Mouse (Mus musculus): ENCODE data around the gene Rere.

Rere gene

GRCm38 (mm10) chr4:150382504-150382903 lies 101.1 kb downstream of the Rere start:
- no peak for DNase-seq (ENCODE audit: low spot score in 2 of 2)

DNA sequence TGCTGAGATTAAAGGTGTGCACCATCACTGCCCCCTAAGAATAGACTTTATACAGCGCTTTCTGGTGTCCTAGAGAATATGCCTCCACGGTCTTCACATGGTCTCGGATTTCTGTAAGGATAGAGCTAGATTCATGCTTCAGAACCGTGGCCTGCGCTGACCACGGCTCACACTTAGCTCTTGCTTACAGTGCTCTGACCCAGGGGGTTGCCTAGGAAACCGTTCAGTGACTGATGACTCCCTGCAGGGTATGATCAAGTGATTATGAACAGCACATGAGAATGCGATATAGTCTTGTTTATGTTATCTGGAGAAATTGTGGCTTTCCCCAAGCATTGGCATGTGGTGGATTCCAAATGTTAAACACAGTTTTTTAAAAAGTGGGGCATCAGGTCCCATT lies 103.0 kb downstream of the Rere start:
- no peak for DNase-seq (ENCODE audit: low spot score in 2 of 2)

- DNase-seq (ENCODE audit: low spot score in 2 of 2), result no peak
Measured at GRCm38 (mm10) chr4:150384899-150385298, 103.5 kb downstream of the Rere start.

- no peak for DNase-seq (ENCODE audit: low spot score in 2 of 2)
Measured at GRCm38 (mm10) chr4:150388518-150388917, 107.1 kb downstream of the Rere start.

GRCm38 (mm10) chr4:150393607-150394006 lies 112.2 kb downstream of the Rere start:
- DNase-seq (ENCODE audit: low spot score in 2 of 2), result no peak

DNA sequence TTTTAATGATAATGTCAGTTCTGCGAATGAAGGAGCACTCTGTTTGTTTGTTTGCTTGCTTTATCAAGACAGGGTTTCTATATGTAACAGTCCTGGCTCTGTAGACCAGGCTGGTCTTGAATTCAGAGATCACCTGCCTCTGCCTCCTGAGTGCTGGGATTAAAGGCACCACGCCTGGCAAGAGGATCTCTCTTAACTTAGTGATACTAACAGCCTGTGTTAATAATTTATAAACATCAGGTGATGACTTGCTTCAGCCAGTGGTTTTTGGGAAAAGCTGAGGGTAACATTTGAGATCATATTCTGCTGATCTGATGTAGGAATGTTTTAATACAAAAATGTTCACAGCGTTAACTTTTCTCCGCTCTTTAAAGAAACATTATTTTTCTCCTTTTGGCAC lies 112.6 kb downstream of the Rere start:
- DNase-seq (ENCODE audit: low spot score in 2 of 2), result no peak

DNA sequence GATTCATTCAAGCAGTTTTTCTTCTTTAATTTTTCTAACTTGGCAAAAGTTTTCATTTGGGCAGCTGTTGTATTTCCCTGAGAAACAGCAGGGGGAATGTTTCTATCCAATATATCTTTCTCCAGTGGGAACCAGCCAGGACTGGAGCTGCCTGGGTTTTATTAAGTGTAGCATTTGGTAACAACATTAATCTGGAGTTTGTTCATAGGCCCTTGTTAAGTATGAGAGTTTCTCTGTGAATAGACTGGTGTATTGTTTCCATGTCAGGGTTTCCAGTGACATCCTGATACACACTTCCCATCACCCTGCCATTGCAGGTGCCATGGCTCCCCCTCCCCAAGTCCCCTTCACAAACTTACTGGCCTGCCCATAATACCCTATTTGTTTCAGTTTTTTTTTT lies 114.9 kb downstream of the Rere start:
- no peak for DNase-seq (ENCODE audit: low spot score in 2 of 2)

DNA sequence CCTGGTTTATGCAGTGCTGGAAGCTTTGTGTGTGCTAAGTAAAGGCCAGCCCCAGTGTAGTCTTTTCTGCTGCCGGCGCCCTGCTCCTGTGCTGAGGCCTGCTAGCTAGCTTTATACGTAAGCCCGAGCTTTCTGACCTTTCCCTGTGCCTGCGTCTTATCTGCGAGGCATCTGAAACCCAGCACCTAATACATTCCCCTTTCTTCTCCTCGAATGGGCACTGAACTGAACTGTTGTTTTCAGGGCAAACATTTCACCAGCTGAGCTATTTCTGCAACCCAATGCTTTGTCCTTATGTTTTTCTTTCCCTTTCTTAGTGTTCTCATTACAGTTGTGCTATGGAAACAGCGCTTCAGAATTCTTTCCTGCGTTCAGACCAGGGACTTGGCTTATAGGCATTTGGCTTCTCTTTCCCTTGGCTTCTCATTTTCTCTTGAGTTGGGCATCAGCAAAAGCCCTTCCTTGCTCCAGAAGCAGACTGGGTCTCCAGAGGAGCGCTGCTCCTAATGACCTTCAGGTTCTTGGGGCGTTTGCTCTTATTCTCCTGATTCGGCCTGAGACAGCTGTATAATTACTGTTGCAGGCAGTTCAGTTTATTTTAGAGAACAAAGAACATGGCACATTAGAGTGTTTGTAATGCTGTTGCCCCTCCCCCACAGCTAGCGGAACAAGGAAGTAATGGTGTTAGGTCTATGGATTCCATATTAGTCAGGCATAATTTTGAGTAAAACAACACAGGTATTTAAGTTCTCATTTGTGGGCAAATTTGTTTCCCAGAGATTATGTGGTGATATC lies 115.6 kb downstream of the Rere start:
- DNase-seq (ENCODE audit: low spot score in 2 of 2), result no peak

DNA sequence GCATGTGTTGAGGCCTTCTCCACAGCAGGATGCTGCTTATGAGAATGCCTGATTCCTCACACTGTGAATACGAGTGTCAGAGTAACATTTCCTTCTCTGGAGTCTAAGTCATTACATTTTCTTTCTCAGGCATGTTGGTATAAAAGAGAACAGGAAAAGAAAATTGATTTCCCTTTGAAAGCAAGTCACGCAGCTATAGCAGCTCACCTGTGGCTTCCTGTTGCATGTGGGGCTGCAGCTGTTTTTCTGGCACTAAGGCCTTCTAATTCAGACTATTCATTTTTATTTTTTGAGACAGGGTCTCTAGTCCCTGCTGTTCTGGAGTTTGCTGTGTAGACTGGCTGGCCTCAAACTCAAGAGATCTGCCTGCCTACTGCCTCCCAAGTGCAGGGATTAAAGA lies 117.6 kb downstream of the Rere start:
- DNase-seq (ENCODE audit: low spot score in 2 of 2), result no peak

GRCm38 (mm10) chr4:150401830-150402607 lies 120.6 kb downstream of the Rere start:
- no peak for DNase-seq (ENCODE audit: low spot score in 2 of 2)

DNA sequence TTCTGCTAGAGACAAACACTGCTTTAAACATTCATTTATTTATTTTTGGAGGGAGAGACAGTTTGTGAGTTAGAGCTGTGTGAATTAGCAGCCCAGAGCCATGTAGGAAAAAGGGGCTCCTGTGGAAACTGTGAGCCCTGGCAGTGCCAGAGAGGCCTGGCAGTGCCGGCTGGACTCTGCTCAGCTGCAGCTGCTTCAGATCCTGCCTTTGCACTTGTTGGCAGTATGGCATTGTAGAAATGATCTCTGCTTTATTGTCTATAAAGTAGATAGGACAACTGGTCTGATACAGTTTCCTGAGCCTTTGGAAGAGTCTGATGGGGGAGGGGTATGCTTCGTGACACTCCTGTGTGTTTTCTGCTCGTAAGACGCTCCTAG lies 121.2 kb downstream of the Rere start:
- no peak for DNase-seq (ENCODE audit: low spot score in 2 of 2)

DNA sequence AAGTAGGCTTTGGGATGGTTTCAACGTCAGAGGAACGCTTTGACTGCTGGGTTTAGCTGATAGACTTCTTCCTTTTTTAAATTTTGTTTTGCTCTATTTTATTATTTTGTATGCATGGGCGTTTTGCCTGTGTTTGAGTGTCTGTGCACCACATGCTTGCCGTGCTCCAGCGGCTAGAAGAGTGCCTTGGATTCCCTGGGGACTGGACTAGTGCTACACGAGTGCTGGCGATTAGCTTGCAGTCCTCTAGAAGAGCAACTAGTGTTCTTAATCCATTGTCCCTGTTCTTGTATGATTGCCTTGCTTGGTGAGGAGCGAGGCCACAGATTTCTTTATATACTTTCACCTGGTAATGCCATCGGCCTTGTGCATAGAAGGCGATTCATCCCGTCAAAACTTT lies 122.5 kb downstream of the Rere start:
- DNase-seq (ENCODE audit: low spot score in 2 of 2), result no peak

GRCm38 (mm10) chr4:150404583-150404982 lies 123.1 kb downstream of the Rere start:
- DNase-seq (ENCODE audit: low spot score in 2 of 2), result no peak

GRCm38 (mm10) chr4:150405786-150406185 lies 124.3 kb downstream of the Rere start:
- no peak for DNase-seq (ENCODE audit: low spot score in 2 of 2)

GRCm38 (mm10) chr4:150406320-150406719 lies 124.9 kb downstream of the Rere start:
- no peak for DNase-seq (ENCODE audit: low spot score in 2 of 2)

GRCm38 (mm10) chr4:150406821-150407220 lies 125.4 kb downstream of the Rere start:
- DNase-seq (ENCODE audit: low spot score in 2 of 2), result no peak

DNA sequence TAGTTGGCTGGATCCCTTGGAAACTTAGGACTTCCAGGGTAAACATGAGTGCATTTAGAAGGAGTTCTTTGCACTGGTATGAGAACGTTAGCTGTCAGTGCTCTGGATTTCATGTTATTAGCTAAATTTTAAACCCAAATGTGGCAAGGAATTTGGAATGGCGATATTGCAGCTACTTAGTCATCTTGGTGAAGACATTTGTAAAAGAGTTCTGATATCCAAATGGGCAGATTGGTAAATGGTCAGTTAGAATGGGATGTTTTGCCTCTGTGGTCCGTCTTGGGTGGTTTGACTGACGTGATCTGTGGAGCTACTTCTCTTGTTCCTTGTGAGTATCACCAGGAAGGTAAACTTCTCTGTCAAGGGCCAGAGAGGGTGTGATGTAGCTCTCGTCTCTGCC lies 132.8 kb downstream of the Rere start:
- DNase-seq (ENCODE audit: low spot score in 2 of 2), result no peak

DNA sequence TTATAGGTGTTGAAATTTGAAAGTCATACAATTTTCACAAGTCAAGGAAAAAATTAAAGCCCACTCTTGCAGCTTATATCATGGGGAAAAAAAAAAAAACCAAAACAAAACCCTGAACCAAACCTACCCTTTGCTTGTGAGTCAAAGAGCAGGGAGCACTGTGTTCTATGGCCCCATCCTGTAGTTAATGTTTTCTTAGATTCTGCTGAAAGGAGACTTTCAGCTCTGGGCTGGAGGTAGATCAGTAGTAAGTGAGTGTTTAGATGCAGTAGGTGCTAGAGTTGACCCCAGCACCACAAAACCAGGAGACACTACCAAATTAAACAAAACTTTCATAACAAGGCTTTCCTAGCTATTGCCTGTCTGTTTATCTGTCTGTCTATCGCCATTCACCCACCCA lies 133.3 kb downstream of the Rere start:
- DNase-seq (ENCODE audit: low spot score in 2 of 2), result no peak

- DNase-seq (ENCODE audit: low spot score in 2 of 2), result no peak
Measured at GRCm38 (mm10) chr4:150415227-150415969, 134.0 kb downstream of the Rere start.

- DNase-seq (ENCODE audit: low spot score in 2 of 2), result no peak
Measured at GRCm38 (mm10) chr4:150420576-150421263, 139.3 kb downstream of the Rere start.

DNA sequence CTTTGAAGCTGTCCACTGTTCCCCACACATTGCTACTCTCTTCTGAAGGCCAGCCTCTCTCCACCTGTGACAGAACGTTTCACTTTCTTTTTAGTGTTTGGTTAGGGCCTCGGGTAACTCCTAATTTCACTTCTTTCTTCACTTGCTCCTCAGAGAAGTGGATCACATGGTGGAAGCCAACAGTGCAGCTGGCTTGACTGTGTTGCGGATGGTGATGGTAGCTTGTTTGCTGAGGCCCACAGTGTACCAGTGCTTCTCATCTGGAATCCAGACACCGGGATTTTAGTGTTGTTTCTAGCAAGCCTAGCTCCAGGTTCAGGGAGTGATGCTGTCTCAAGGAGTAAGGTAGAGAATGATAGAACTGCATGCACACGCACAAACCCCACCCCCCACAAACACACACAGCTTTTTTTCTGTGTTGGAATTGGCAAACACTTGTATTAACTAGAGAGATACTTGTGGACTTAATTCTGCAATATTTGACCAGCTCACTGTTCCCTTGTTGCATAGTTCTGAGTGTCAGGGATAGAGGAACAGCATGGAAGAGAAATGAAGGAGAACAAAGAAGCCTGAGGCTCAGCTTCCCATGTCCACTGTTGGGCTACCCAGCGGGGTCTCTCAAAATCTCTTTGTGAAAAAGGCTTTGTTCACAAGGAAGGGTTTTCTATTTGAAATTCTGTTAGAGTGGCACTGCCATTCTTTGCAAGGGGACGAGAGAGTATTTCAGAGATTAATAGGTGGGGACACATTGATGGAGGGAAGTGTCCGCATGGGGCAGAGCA lies 144.8 kb downstream of the Rere start:
- DNase-seq (ENCODE audit: low spot score in 2 of 2), result no peak
